8 mouse cellular contexts compared by ENCODE assay signal in genomic region chr8:124021237-124022227, GRCm38 (mm10). TPM values are rescaled to one million over a fixed set of nuclear protein-coding genes. Genes with fewer than 3 reads are reported as not detected.
A peak's percentile ranks its signal among the peaks of the same experiment; 100 is the strongest.
DNase-seq lines count a peak whose midpoint lies in the region; ATAC-seq lines count a peak whose summit lies in the region.

Taf5l (minus strand) TSS chr8:124021397.
Urb2 (plus strand) TSS chr8:124021508.

- peaks cover 21% of the 10 kb centered on the region for H3K36me3 ChIP-seq in hindbrain, embryonic 13.5 days

- H3K9ac ChIP-seq in hindbrain, embryonic 13.5 days, result peak within 1 kb of the TSS; percentile 78

- ATAC-seq in hindbrain, embryonic 13.5 days (ENCODE audit: low FRiP score), result peak; percentile 94

- H3K27ac ChIP-seq in hindbrain, embryonic 13.5 days, result peak within 1 kb of the TSS; percentile 95

- no peaks in the 10 kb centered on the region for H3K27me3 ChIP-seq in hindbrain, embryonic 13.5 days

- peak; percentile 92 for DNase-seq in R1 (ENCODE audit: low read depth, low spot score)
- DNase-seq in cerebellum, postnatal 14 days, result peak; percentile 94 to 97
- DNase-seq in frontal cortex, postnatal 14 days (ENCODE audit: low spot score in 2 of 2), result peak; percentile 81 to 89
- peak; percentile 85 to 93 for DNase-seq in layer of hippocampus, postnatal 25 days (ENCODE audit: extremely low spot score in 1 of 2, low spot score in 1 of 2)
- peak; percentile 92 for DNase-seq in lung, postnatal 14 days
- peak; percentile 93 for DNase-seq in ovary, postnatal 36 days (ENCODE audit: low spot score)
- peak; percentile 97 for DNase-seq in thymus, postnatal 14 days

- H3K4me2 ChIP-seq in hindbrain, embryonic 13.5 days, result peak within 1 kb of the TSS; percentile 65

- H3K4me1 ChIP-seq in hindbrain, embryonic 13.5 days (replicated peaks), result peaks cover 38% of the 10 kb centered on the region

- peak within 1 kb of the TSS; percentile 83 for H3K4me3 ChIP-seq in hindbrain, embryonic 13.5 days

- H3K9me3 ChIP-seq in hindbrain, embryonic 13.5 days, result no peaks in the 10 kb centered on the region

- 1% methylated on average over 71 of the region's 74 CpGs for WGBS in hindbrain, embryonic 13.5 days

RNA-seq across cellular contexts. Expression of gene Taf5l, which starts in this region (rescaled TPM):
- 23.6 and 24.5 TPM in 2 replicates for polyA plus RNA-seq in hindbrain, embryonic 13.5 days (2015; fragmentation: Nextera tagmentation; extraction: Ambion mirVana)
- 10 to 100 TPM; 20.0 to 20.5 TPM for total RNA-seq in layer of hippocampus, postnatal 25 days (2021)

RNA-seq across cellular contexts. Expression of gene Urb2, which starts in this region (rescaled TPM):
- polyA plus RNA-seq in hindbrain, embryonic 13.5 days (2015; fragmentation: Nextera tagmentation; extraction: Ambion mirVana), result 3.2 TPM in 2 replicates
- 10 to 100 TPM; 11.5 TPM for total RNA-seq in layer of hippocampus, postnatal 25 days (2021)

Comparison
In these comparisons a context has a peak if more than half of its experiments do, and no peak if none do; other contexts are left out.
1. Peak in every context shown above with its lines: DNase-seq, ATAC-seq, H3K4me3 ChIP-seq and H3K27ac ChIP-seq.